Mouse (Mus musculus) spleen, adult 18-20 months (tissue): Measurements from ENCODE around the gene Syt3.

Source experiments
- DNase-seq, 2 experiments: peaks; one replicate each; pipeline ENCODE4 v3.0.0; 2022; ENCODE audit warnings: mixed read lengths in 2 of 2

Syt3 gene

DNA sequence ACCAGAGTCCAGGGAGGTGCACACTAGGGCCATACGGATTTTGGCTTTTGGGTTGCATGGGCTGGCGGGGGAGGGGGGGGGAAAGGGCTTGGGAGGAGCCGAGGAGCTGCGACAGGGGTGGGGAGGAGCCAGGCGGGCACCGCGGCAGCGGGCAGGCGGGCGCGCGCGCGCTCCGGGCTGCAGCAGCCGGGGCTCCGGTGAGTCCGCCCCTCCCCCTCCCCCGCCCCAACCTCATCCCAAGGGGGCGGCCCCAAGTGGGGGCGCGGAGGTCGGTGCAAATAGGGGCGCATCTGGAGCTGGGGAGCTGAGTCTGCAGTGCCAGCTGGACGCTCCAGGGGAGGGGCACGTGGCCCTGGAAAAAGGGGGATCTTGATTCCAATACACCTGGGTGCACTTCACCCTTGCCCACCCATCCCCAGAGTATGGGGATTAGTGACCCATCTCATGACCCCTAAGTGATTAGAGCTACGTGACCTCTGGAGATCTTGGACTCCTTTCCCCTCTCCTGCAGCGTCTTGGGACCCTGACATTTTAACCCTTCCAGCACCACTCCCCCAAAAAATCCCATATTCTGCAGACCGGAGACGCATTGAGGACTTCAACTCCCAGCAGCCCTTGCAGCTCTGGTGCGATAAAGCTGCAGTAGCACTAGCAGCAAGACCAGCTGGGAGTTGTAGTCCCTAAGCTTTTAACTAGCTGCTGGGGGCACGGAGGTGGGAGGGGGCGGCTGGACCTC, at the start of gene Syt3:
TSS of gene Syt3 (plus strand) at position 123 of the 736 bp plus-strand sequence.
- peak in 1 of 2 experiments; percentile 53 for DNase-seq

GRCm38 (mm10) chr7:44334139-44334538, 49.8 kb upstream of the Syt3 start:
- no peak for DNase-seq

DNA sequence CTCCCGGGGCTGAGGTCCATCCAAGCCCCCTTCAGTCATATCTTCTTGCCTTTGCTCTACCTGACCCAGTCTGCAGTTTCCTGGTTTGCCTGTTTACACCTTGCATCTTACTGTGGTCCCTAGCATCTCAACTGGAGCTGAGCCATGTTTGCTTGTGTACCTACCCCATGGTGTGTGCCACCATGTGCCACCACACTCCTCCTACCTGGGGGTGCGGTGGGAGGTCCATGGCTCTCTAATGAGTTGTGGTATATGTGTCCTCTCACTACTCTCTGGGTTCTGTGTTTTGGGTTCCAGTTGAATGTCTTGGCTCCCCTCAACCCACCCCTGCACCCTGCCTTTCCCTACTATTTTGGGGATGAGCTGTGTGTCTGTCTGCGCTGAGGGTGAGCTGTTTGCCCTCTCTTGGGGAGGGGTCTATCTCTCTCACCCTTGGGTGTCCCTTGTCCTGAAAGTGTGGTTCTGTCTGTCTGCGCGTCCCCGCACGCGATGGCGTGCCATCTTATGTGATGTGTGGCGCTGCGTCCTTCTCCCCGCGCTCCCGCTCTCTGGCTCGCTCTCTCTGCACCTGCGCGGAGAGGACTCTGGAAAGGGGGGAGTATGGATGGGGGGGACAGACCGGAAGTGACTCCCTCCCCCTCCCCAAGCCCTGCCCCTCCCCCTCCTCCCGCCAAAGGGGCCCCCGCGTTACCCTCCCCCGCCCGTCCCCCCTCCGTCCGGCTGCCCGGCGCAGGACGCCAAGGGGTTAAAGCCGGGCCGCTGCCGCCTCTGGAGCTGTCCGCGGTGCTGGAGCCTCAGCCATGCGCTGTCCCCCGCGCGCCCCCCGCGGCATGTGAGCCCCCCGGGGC, 48.6 kb upstream of the Syt3 start:
- DNase-seq, result no peak

DNA sequence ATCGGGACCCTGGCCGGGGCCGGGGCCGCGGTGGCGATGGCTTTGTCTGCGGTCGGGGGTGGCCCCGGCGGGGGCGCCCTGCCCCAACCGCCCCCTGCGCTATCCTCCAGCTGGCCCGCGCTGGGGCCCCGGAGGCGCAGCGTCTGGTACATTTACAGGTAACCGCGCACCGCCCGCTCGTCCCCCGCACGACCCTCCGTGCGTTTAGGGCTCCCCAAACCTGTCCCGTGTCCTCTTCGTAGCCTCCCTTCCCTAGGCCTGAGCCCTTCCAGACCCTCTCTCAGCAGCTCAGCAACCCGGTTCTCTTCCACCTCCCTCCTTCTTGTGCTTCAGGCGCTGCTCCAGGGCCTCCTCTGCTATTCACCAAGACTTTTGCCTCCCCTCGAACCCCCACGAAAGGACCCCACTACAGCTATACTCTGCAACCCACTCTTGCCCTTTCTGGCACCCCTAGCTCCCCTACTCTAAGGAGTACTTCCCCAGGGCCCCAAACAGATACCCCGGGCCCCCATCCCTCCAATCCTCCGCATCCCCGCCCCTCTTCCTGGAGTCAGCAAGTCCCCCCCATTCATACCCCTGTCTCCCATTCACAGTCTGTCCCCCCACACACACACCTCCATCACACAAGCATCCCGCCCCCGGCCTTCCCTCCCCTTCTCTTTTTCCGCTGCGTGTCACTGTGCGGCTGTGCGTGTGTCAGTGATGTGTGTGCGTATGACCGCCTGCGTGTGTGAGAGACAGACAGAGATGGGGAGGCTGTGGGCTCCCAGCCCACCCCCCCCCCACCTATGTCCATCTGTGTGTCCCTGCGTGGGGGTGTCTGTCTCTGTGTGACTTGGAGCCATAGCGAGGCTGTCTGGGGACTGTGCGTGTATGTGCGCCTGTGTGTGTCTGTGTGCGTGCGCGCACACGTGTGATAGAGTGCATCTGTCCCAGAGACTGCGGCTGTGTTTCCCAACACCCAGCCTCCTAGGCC, 47.6 kb upstream of the Syt3 start:
- no peak for DNase-seq

DNA sequence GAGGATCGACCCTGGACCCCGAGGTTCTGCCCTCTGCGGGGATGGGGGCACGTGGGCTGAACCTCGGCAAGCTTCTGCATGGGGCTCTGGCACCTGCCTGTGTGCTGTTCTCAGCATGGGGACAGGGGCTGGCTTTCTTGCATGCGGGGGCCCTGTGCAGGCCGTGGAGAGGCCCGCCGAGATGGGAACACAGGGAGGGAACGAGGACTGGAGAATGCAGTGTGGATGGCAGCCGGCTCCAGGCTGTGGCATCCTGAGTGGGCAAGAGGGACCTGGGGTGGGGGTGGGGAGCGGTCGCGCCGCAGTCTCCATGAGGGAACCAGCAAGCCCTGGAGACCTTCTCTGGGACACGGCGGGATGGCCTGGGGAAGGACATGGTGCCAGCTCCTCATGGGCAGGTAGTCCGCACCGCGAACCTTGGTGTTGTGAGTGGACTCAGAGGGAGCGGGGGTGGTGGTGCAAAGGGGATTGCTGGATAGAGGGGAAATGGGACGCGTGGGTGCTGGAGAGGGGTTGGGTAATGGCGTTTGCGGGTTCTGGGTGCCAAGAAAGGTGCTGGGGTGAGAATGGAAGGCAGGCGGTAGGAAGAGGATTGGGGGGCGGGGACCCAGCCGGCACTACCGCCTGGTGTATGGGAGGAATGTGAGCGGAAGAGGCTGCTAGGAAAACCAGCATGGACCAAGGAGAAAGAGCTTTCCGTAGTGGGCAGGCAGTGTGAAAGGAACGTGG, 46.6 kb upstream of the Syt3 start:
- no peak for DNase-seq

DNA sequence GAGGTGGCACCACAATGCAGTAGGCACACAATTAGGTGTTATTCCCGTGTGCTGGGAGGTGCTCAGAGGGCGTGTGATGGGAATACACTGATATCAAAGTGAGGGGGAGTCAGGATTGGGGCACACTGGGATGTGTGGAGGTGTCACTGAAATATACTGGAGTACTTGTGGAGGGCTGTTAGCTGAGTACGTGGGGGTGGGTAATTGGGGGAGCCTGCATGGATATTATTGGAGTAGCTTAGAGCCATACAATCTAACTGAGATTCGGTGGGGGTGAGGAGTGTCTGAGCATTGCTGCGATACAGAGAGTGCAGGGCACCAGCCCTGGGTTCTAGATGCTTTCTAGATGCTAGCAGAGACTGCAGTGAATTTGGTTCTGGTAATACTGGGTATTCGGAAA, 43.7 kb upstream of the Syt3 start:
- DNase-seq, result no peak

DNA sequence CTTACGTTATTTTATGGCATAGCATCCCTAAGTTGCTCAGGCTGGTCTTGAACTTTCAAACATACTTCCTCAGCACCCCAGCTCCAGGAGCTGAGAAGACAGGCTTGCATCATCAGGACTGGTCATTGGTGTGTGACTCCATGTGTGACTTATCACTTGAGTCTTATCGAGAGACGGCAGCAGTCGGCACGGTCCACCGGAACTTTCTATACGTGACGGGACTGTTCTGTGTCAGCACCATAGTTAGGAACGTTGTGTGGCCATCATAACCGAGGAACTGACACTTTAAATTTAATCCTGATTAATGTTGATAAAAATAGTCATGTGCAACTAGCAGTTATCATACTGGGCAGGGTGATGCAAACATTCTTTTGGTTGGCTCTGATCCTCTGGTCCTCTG, 42.8 kb upstream of the Syt3 start:
- DNase-seq, result no peak

DNA sequence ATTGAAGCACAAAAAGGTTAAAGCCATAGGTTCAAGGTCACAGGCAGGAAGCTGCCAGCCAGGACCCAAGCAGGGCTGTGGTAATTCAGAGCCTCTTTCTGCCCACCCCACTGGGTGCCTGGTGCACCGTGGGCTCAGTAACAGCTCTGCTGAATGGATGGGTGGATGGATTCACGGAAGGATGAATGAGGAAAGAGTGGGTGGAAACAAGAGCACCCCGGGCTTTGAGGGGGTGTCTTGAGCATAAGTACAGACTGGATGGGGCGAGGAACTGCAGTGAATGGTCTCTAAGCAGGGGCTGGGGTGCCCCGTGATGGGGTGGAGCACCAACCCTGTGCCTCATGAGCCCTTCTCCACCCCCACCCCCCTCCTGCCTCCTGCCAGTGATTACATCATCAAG, 42.2 kb upstream of the Syt3 start:
- no peak for DNase-seq

- DNase-seq, result no peak
Measured at GRCm38 (mm10) chr7:44343459-44344015, 40.4 kb upstream of the Syt3 start.

DNA sequence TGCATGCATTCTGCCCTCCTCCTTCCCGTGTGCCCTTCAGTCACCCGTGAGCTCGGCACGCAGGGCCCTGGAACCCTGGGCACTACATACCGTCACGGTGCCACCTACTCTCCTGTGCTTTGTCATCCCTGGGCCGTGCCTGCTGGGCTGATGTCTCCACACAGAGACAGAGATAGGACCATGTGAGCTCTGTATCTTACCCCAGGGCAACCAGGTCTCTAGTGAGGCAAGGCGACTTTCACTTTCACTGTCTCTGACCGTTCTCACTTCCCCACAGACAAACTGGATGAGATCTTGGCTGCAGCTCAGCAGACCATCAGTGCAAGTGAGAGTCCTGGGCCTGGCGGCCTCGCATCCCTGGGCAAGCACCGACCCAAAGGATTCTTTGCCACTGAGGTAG, 39.3 kb upstream of the Syt3 start:
- DNase-seq, result peak; percentile 20 to 44

DNA sequence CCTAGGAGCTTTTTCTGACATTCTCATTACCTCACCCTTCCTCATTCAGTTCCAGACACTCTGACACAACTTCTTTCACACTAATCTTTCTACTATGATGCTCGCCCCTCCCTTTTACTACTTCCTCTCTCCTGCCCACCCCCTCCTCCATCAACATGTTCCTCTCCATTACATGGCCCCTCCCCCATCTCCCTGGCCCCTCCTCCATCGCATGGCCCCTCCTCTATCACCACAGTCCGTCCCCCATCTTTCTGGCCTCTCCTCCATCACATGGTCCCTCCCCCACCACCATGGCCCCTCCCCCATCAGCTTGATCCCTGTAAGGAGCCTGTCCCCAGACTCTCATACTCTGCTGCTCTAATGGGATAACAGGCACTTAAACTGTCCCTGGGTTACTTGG, 34.9 kb upstream of the Syt3 start:
- no peak for DNase-seq

GRCm38 (mm10) chr7:44350957-44351711, 32.8 kb upstream of the Syt3 start:
- DNase-seq, result peak; percentile 40 to 70

DNA sequence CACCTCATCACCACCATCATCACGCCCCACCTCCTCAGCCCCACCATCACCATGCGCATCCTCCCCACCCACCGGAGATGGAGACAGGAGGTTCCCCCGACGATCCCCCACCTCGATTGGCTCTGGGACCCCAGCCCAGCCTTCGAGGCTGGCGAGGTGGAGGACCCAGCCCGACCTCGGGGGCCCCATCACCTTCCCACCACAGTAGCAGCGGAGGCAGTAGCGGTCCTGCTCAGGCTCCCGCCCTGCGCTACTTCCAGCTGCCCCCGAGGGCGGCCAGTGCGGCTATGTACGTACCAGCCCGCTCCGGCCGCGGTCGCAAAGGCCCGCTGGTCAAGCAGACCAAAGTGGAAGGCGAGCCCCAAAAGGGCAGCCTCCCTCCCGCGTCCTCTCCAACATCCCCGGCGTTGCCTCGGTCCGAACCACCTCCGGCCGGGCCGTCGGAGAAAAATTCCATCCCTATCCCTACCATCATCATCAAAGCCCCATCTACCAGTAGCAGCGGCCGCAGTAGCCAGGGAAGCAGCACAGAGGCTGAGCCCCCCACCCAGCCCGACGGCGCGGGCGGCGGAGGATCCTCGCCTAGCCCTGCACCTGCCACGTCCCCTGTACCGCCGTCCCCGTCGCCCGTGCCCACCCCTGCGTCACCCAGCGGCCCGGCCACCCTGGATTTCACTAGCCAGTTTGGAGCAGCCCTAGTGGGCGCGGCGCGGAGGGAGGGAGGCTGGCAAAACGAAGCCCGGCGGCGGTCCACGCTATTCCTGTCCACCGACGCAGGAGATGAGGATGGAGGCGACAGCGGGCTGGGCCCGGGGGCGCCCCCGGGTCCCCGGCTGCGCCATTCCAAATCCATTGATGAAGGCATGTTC, 31.8 kb upstream of the Syt3 start:
- peak in 1 of 2 experiments; percentile 5 for DNase-seq

- peak in 1 of 2 experiments; percentile 10 for DNase-seq
Measured at GRCm38 (mm10) chr7:44352750-44353600, 30.9 kb upstream of the Syt3 start.

GRCm38 (mm10) chr7:44353601-44354340, 30.1 kb upstream of the Syt3 start:
- no peak for DNase-seq

DNA sequence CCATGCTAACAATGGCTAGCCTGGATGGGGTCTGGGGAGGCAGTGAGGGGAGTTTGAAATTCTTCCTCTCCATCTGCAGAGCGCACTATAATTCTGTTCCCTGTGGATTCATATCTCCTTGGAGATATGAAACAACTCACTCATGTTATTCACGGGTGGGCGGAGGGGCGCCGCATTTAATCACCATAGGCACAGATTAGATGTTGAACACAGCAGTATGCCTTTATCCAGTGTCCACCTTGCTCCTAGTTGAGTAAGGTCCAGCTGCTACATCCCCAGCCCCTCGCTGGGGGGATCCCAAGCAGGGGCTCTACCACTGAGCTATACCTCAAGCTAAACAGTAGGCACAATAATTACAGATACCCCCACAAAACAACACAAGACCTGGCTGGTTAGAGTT, 28.5 kb upstream of the Syt3 start:
- no peak for DNase-seq

- peak in 1 of 2 experiments; percentile 15 for DNase-seq
Measured at GRCm38 (mm10) chr7:44356590-44357481, 27.1 kb upstream of the Syt3 start.
